Mouse (Mus musculus): ENCODE measurements around the gene Sppl3. TPM values are rescaled to one million over a fixed set of nuclear protein-coding genes. Genes with fewer than 3 reads are reported as not detected.
A peak's percentile ranks its signal among the peaks of the same experiment; 100 is the strongest.

Gene Sppl3
- total and polyA plus RNA-seq, 3 experiments, result 14.3 to 29.2 (median 14.9) TPM

GRCm38 (mm10) chr5:115116426-115116825 is 105.5 kb downstream of the Sppl3 start:
- H3K9ac ChIP-seq (ENCODE audit: insufficient read depth, low read depth), result no peak overlapping the region
- H3K4me2 ChIP-seq (ENCODE audit: insufficient read depth, low read depth, poor library complexity, severe bottlenecking), result no peak overlapping the region
- dilution Hi-C loops (cut with MboI; ENCODE audit: extremely low pct_ligation_motif_present, extremely low pct_unique_long_range_greater_than_20kb, low sequenced_read_pairs), result no loop called here
- H3K4me3 ChIP-seq (replicated peaks in 1 of 3; ENCODE audit: low read depth in 2 of 3, low read length in 2 of 3, poor library complexity in 1 of 3), result no peak overlapping the region
- peaks cover 40 to 55% of the 10 kb centered on the region in 2 experiments for H3K36me3 ChIP-seq (replicated peaks in 1 of 2; ENCODE audit: control insufficient read depth in 1 of 2, insufficient read depth in 1 of 2, low read length in 1 of 2)
- peaks cover 9 to 30% of the 10 kb centered on the region in 2 experiments for H3K4me1 ChIP-seq (ENCODE audit: control insufficient read depth in 1 of 2, insufficient read depth in 2 of 2)
- no peak overlapping the region for H3K27ac ChIP-seq (ENCODE audit: insufficient read depth, low read depth)
- no peaks in the 10 kb centered on the region for H3K27me3 ChIP-seq (replicated peaks)
- in situ Hi-C loops (cut with MboI; ENCODE audit: low pct_ligation_motif_present, low pct_unique_long_range_greater_than_20kb, low sequenced_read_pairs), result no loop called here
- H3K9me3 ChIP-seq (replicated peaks; ENCODE audit: low read length), result peaks cover 3% of the 10 kb centered on the region
- H3K79me2 ChIP-seq (replicated peaks; ENCODE audit: control insufficient read depth, extremely low read depth, insufficient read depth, poor library complexity, severe bottlenecking), result no peaks in the 10 kb centered on the region; the same call in 1 of the 2 replicates
- TF ChIP-seq KAT2A (IDR thresholded peaks at IDR 0.05; ENCODE audit: insufficient replicate concordance, low read length) (no peak), POLR2A (IDR thresholded peaks at IDR 0.05; ENCODE audit: low read depth, low read length) (no peak), CTCF (conservative IDR thresholded peaks at IDR 0.05 in 1 of 2, IDR thresholded peaks at IDR 0.05 in 1 of 2; ENCODE audit: low read depth in 2 of 2, low read length in 2 of 2) (peak in 1 of 2 experiments; percentile 4; a peak in 1 of 4 replicates)
- DNase-seq (ENCODE audit: extremely low read depth), result no peak

DNA sequence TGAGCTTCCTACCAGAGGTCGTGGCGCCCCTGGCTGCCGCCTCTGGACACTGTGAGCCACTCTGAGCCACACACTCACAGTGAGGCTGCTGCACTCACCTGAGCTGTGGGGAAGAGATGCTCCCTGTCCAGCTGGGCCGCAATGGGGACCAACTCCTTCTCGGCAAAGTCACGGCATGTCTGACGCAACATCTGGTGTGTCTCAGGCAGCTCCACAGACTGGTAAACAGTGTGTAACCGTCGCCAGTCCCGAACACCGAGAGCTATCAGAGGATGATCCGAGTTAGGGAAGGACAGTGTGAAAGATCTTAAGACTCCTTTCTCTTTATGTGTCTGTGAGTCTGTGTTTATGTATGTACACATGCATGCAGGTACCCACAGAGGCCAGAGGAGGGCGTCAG is 106.5 kb downstream of the Sppl3 start:
- no peak for DNase-seq (ENCODE audit: extremely low read depth)
- H3K36me3 ChIP-seq (replicated peaks in 1 of 2; ENCODE audit: control insufficient read depth in 1 of 2, insufficient read depth in 1 of 2, low read length in 1 of 2), result peaks cover 31 to 48% of the 10 kb centered on the region in 2 experiments
- in situ Hi-C loops (cut with MboI; ENCODE audit: low pct_ligation_motif_present, low pct_unique_long_range_greater_than_20kb, low sequenced_read_pairs), result no loop called here

DNA sequence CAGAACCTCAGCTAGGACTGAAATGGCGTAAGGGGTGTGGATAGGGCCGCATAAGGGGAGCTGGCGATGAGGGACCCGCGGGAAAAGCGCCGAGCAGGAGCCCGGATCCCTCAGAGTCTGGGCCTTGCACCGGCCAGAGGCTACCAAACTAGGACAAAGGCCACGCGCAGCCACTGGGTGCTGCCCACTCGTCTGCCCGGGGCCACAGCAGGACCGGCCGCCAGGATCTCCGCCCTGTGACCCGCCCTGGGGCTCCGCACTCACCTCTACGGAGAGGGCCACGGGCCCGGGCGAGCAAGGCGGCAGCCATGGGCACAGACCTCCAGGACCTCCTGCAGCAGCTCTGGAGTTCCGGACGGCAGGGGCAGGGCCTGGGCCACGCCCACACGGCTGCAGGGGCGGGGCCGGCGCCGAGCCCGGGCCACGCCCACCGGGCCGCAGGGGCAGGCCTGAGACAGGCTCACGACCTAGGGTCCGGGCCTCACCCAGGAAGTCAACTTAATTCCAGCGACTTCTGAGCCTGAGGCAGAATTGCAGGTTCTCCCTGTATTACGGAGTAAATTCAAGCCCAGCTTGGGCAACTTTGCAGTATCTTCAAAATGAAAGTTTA is 108.1 kb downstream of the Sppl3 start, which contains the start of gene Acads:
Gene Acads, minus strand, starts transcription at position 386 of the 610 bp plus-strand sequence.
- Histone ChIP-seq H3K27me3 (replicated peaks) (no peaks in the 10 kb centered on the region), H3K27ac (ENCODE audit: insufficient read depth, low read depth) (0 out of 2 replicates have a peak within 1 kb of the TSS, but pooled peaks have one; percentile 30), H3K4me2 (ENCODE audit: insufficient read depth, low read depth, poor library complexity, severe bottlenecking) (peak within 1 kb of the TSS; percentile 86), H3K4me1 (ENCODE audit: control insufficient read depth in 1 of 2, insufficient read depth in 2 of 2) (peaks cover 9 to 30% of the 10 kb centered on the region in 2 experiments), H3K9me3 (replicated peaks; ENCODE audit: low read length) (peaks cover 3% of the 10 kb centered on the region), H3K79me2 (replicated peaks; ENCODE audit: control insufficient read depth, extremely low read depth, insufficient read depth, poor library complexity, severe bottlenecking) (no peaks in the 10 kb centered on the region; the same call in 1 of the 2 replicates), H3K4me3 (replicated peaks in 1 of 3; ENCODE audit: low read depth in 2 of 3, low read length in 2 of 3, poor library complexity in 1 of 3) (peak within 1 kb of the TSS; percentile 68 to 84 (median 76)), H3K36me3 (replicated peaks in 1 of 2; ENCODE audit: control insufficient read depth in 1 of 2, insufficient read depth in 1 of 2, low read length in 1 of 2) (peaks cover 28 to 46% of the 10 kb centered on the region in 2 experiments), H3K9ac (ENCODE audit: insufficient read depth, low read depth) (peak within 1 kb of the TSS; percentile 49)
- in situ Hi-C loops (cut with MboI; ENCODE audit: low pct_ligation_motif_present, low pct_unique_long_range_greater_than_20kb, low sequenced_read_pairs), result no loop called here
- dilution Hi-C loops (cut with MboI; ENCODE audit: extremely low pct_ligation_motif_present, extremely low pct_unique_long_range_greater_than_20kb, low sequenced_read_pairs), result no loop called here
- peak; percentile 81 for DNase-seq (ENCODE audit: extremely low read depth)
- TF ChIP-seq MYC (IDR thresholded peaks at IDR 0.05; ENCODE audit: low read depth, low read length), result no peak
- no peak for TF ChIP-seq CHD1 (IDR thresholded peaks at IDR 0.05; ENCODE audit: low read depth, low read length)
- TF ChIP-seq MAFK (IDR thresholded peaks at IDR 0.05; ENCODE audit: insufficient replicate concordance, low read length), result no peak
- no peak for TF ChIP-seq ZKSCAN1 (IDR thresholded peaks at IDR 0.05; ENCODE audit: borderline replicate concordance, low read depth, low read length)
- TF ChIP-seq ELF1 (IDR thresholded peaks at IDR 0.05; ENCODE audit: low read depth, low read length), result peak; percentile 81
- no peak for TF ChIP-seq CTCF (conservative IDR thresholded peaks at IDR 0.05 in 1 of 2, IDR thresholded peaks at IDR 0.05 in 1 of 2; ENCODE audit: low read depth in 2 of 2, low read length in 2 of 2)
- TF ChIP-seq ZMIZ1 (IDR thresholded peaks at IDR 0.05; ENCODE audit: low read depth, low read length), result peak; percentile 79; the same call in 1 of the 2 replicates
- no peak for TF ChIP-seq RCOR1 (conservative IDR thresholded peaks at IDR 0.05; ENCODE audit: low read depth, low read length)
- TF ChIP-seq NRF1 (IDR thresholded peaks at IDR 0.05; ENCODE audit: low read depth, low read length), result 0 out of 2 replicates have a peak, but pooled peaks have one; percentile 33
- TF ChIP-seq JUN (IDR thresholded peaks at IDR 0.05; ENCODE audit: insufficient read depth, low read depth, low read length), result no peak
- TF ChIP-seq ZC3H11A (IDR thresholded peaks at IDR 0.05; ENCODE audit: low read depth, low read length), result no peak
- peak; percentile 54; the same call in 1 of the 2 replicates for TF ChIP-seq TBP (conservative IDR thresholded peaks at IDR 0.05; ENCODE audit: low read depth, low read length)
- TF ChIP-seq NELFE (IDR thresholded peaks at IDR 0.05; ENCODE audit: low read depth, low read length), result peak; percentile 73
- TF ChIP-seq EP300 (IDR thresholded peaks at IDR 0.05; ENCODE audit: low read length), result no peak
- 0 out of 2 replicates have a peak, but pooled peaks have one; percentile 29 for TF ChIP-seq KAT2A (IDR thresholded peaks at IDR 0.05; ENCODE audit: insufficient replicate concordance, low read length)
- TF ChIP-seq MAZ (IDR thresholded peaks at IDR 0.05; ENCODE audit: low read depth, low read length), result no peak
- no peak for TF ChIP-seq ETS1 (conservative IDR thresholded peaks at IDR 0.05; ENCODE audit: low read depth, low read length)
- 0 out of 2 replicates have a peak, but pooled peaks have one; percentile 58 for TF ChIP-seq MEF2A (IDR thresholded peaks at IDR 0.05; ENCODE audit: borderline replicate concordance, low read depth, low read length)
- TF ChIP-seq MAX (IDR thresholded peaks at IDR 0.05; ENCODE audit: low read length), result 0 out of 2 replicates have a peak, but pooled peaks have one; percentile 19
- no peak for TF ChIP-seq GABPA (IDR thresholded peaks at IDR 0.05; ENCODE audit: insufficient replicate concordance, low read depth, low read length)

More for the DNA sequence above, 106.5 kb downstream of the Sppl3 start:
- H3K27ac ChIP-seq (ENCODE audit: insufficient read depth, low read depth), result no peak overlapping the region
- H3K9me3 ChIP-seq (replicated peaks; ENCODE audit: low read length), result peaks cover 3% of the 10 kb centered on the region
- no peaks in the 10 kb centered on the region; the same call in 1 of the 2 replicates for H3K79me2 ChIP-seq (replicated peaks; ENCODE audit: control insufficient read depth, extremely low read depth, insufficient read depth, poor library complexity, severe bottlenecking)
- dilution Hi-C loops (cut with MboI; ENCODE audit: extremely low pct_ligation_motif_present, extremely low pct_unique_long_range_greater_than_20kb, low sequenced_read_pairs), result no loop called here
- H3K4me3 ChIP-seq (replicated peaks in 1 of 3; ENCODE audit: low read depth in 2 of 3, low read length in 2 of 3, poor library complexity in 1 of 3), result no peak overlapping the region
- no peak overlapping the region for H3K9ac ChIP-seq (ENCODE audit: insufficient read depth, low read depth)
- peaks cover 9 to 30% of the 10 kb centered on the region in 2 experiments for H3K4me1 ChIP-seq (ENCODE audit: control insufficient read depth in 1 of 2, insufficient read depth in 2 of 2)
- no peaks in the 10 kb centered on the region for H3K27me3 ChIP-seq (replicated peaks)
- TF ChIP-seq SMC3 (IDR thresholded peaks at IDR 0.05; ENCODE audit: low read depth, low read length) (no peak), RAD21 (IDR thresholded peaks at IDR 0.05; ENCODE audit: low read depth, low read length) (no peak), USF2 (conservative IDR thresholded peaks at IDR 0.05; ENCODE audit: low read depth, low read length) (no peak), MEF2A (IDR thresholded peaks at IDR 0.05; ENCODE audit: borderline replicate concordance, low read depth, low read length) (no peak), ZMIZ1 (IDR thresholded peaks at IDR 0.05; ENCODE audit: low read depth, low read length) (no peak)
- no peak overlapping the region for H3K4me2 ChIP-seq (ENCODE audit: insufficient read depth, low read depth, poor library complexity, severe bottlenecking)

All from CH12.LX (cell line).